Mouse (Mus musculus): ENCODE data around the gene Gm2696. TPM values are rescaled to one million over a fixed set of nuclear protein-coding genes. Genes with fewer than 3 reads are reported as not detected.

Gene Gm2696
- polyA plus RNA-seq, 1 experiment from 2014 or later, result not detected

- no peak within 1 kb of the TSS for H3K27ac ChIP-seq
- 41% methylated on average over 8 of the region's 8 CpGs for WGBS
- no peaks in the 10 kb centered on the region for H3K36me3 ChIP-seq
- ATAC-seq (ENCODE audit: low FRiP score, low read depth), result peak; percentile 54; the same call in 1 of the 2 replicates
- peaks cover 15% of the 10 kb centered on the region for H3K4me1 ChIP-seq
- H3K27me3 ChIP-seq (replicated peaks), result no peaks in the 10 kb centered on the region
- H3K4me3 ChIP-seq, result no peak within 1 kb of the TSS
- no peak within 1 kb of the TSS for H3K9ac ChIP-seq
- no peaks in the 10 kb centered on the region for H3K9me3 ChIP-seq
- H3K4me2 ChIP-seq (replicated peaks), result no peak within 1 kb of the TSS
Observed at GRCm38 (mm10) chr10:77798921-77799508, 15.5 kb upstream of the Gm2696 start, which contains the start of gene Gm19668. Gene Gm19668 (minus strand): TSS chr10:77799133.

DNA sequence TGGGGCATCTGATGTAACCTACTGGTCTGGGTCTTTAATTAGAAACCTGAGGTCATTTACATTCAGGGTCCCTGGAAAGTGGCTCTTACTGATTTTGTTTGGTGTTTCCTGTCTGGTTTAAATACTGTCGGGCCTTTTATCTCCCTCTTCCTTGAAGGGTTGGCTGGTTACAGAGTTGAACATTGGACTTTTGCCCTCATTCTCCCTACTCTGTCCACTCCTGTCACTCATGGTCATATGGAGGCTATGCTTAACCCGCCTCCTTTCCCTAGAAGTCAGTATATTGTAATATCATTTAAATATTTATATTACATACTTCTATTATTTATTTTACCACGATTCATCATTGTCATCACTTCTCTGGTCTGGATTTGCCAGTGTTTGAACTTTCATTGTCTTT, 10.4 kb upstream of the Gm2696 start:
- H3K36me3 ChIP-seq, result no peaks in the 10 kb centered on the region
- 0 out of 2 replicates have a peak, but pooled peaks cover 2% of the 10 kb centered on the region for H3K4me1 ChIP-seq
- no peak overlapping the region for H3K4me3 ChIP-seq
- no peak overlapping the region for H3K9ac ChIP-seq
- no peaks in the 10 kb centered on the region for H3K27me3 ChIP-seq (replicated peaks)
- no peak overlapping the region for H3K4me2 ChIP-seq (replicated peaks)
- no peak for ATAC-seq (ENCODE audit: low FRiP score, low read depth)
- 83% methylated on average over 3 of the region's 3 CpGs for WGBS
- no peak overlapping the region for H3K27ac ChIP-seq
- H3K9me3 ChIP-seq, result no peaks in the 10 kb centered on the region

- ATAC-seq (ENCODE audit: low FRiP score, low read depth), result no peak
- Histone ChIP-seq H3K36me3 (no peaks in the 10 kb centered on the region), H3K9me3 (no peaks in the 10 kb centered on the region), H3K27me3 (replicated peaks) (no peaks in the 10 kb centered on the region), H3K4me3 (no peak within 1 kb of the TSS), H3K4me2 (replicated peaks) (no peak within 1 kb of the TSS), H3K9ac (no peak within 1 kb of the TSS), H3K4me1 (no peaks in the 10 kb centered on the region), H3K27ac (no peak within 1 kb of the TSS)
- 74% methylated on average over 5 of the region's 5 CpGs for WGBS
Observed at GRCm38 (mm10) chr10:77811743-77812142, 2.7 kb upstream of the Gm2696 start, which contains the start of gene Gm9507. Gene Gm9507 (minus strand): TSS chr10:77811843.

- 38% methylated on average over 5 of the region's 5 CpGs for WGBS
- Histone ChIP-seq H3K4me3 (no peak overlapping the region), H3K27ac (no peak overlapping the region), H3K27me3 (replicated peaks) (no peaks in the 10 kb centered on the region), H3K4me1 (no peaks in the 10 kb centered on the region), H3K9ac (no peak overlapping the region), H3K4me2 (replicated peaks) (no peak overlapping the region), H3K36me3 (no peaks in the 10 kb centered on the region), H3K9me3 (no peaks in the 10 kb centered on the region)
- ATAC-seq (ENCODE audit: low FRiP score, low read depth), result no peak
Observed at GRCm38 (mm10) chr10:77815514-77815913, 1.0 kb downstream of the Gm2696 start.

GRCm38 (mm10) chr10:77818523-77818922, 4.0 kb downstream of the Gm2696 start:
- H3K27me3 ChIP-seq (replicated peaks), result no peaks in the 10 kb centered on the region
- H3K9ac ChIP-seq, result no peak overlapping the region
- ATAC-seq (ENCODE audit: low FRiP score, low read depth), result no peak
- no peak overlapping the region for H3K4me2 ChIP-seq (replicated peaks)
- no peaks in the 10 kb centered on the region for H3K9me3 ChIP-seq
- WGBS, result 95% methylated on average over 4 of the region's 4 CpGs
- H3K36me3 ChIP-seq, result no peaks in the 10 kb centered on the region
- H3K4me3 ChIP-seq, result no peak overlapping the region
- H3K27ac ChIP-seq, result no peak overlapping the region
- H3K4me1 ChIP-seq, result no peaks in the 10 kb centered on the region

- no peak overlapping the region for H3K4me3 ChIP-seq
- no peak overlapping the region for H3K27ac ChIP-seq
Observed at GRCm38 (mm10) chr10:77819203-77819602, 4.7 kb downstream of the Gm2696 start.

DNA sequence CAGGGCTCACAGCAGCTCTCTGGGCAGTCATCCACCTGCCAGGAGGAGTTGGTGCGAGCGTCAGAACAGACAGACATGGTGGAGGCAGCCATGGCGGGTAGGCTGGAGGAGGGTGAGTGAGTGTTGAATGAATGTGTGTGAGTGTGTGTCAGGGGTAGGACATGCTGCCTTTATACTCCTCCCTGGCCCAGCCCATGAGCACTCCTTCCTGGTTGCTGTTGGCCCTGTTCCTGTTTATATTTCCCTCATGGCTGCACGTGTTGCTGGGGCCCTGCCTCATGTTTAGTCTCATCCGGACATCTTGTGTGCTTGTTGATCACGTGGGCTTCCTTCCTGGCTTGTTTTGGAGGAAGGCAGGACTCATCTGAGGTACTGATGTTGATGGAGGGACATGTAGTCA, 12.5 kb downstream of the Gm2696 start, which contains the start of gene Krtap10-4:
Gene Krtap10-4, minus strand, starts transcription at position 145 of the 400 bp plus-strand sequence.
- Histone ChIP-seq H3K4me2 (replicated peaks) (no peak within 1 kb of the TSS), H3K9me3 (no peaks in the 10 kb centered on the region; the same call in 1 of the 2 replicates), H3K36me3 (no peaks in the 10 kb centered on the region), H3K4me1 (no peaks in the 10 kb centered on the region), H3K27ac (no peak within 1 kb of the TSS), H3K27me3 (replicated peaks) (no peaks in the 10 kb centered on the region), H3K4me3 (no peak within 1 kb of the TSS), H3K9ac (no peak within 1 kb of the TSS)
- no peak for ATAC-seq (ENCODE audit: low FRiP score, low read depth)
- 81% methylated on average over 6 of the region's 6 CpGs for WGBS

More at GRCm38 (mm10) chr10:77819203-77819602, 4.7 kb downstream of the Gm2696 start:
- H3K4me1 ChIP-seq, result no peaks in the 10 kb centered on the region
- no peak overlapping the region for H3K9ac ChIP-seq
- H3K9me3 ChIP-seq, result no peaks in the 10 kb centered on the region
- H3K4me2 ChIP-seq (replicated peaks), result no peak overlapping the region
- H3K27me3 ChIP-seq (replicated peaks), result no peaks in the 10 kb centered on the region
- no peak for ATAC-seq (ENCODE audit: low FRiP score, low read depth)
- H3K36me3 ChIP-seq, result no peaks in the 10 kb centered on the region
- WGBS, result 43% methylated on average over 4 of the region's 4 CpGs

GRCm38 (mm10) chr10:77835647-77836046, 21.2 kb downstream of the Gm2696 start, which contains the start of gene Krtap10-10:
Gene Krtap10-10 (plus strand): TSS chr10:77835947.
- ATAC-seq (ENCODE audit: low FRiP score, low read depth), result no peak
- Histone ChIP-seq H3K9me3 (no peaks in the 10 kb centered on the region), H3K4me1 (no peaks in the 10 kb centered on the region), H3K36me3 (no peaks in the 10 kb centered on the region), H3K4me2 (replicated peaks) (no peak within 1 kb of the TSS), H3K27me3 (replicated peaks) (no peaks in the 10 kb centered on the region), H3K27ac (no peak within 1 kb of the TSS), H3K4me3 (no peak within 1 kb of the TSS), H3K9ac (no peak within 1 kb of the TSS)
- WGBS, result 73% methylated on average over 9 of the region's 9 CpGs

DNA sequence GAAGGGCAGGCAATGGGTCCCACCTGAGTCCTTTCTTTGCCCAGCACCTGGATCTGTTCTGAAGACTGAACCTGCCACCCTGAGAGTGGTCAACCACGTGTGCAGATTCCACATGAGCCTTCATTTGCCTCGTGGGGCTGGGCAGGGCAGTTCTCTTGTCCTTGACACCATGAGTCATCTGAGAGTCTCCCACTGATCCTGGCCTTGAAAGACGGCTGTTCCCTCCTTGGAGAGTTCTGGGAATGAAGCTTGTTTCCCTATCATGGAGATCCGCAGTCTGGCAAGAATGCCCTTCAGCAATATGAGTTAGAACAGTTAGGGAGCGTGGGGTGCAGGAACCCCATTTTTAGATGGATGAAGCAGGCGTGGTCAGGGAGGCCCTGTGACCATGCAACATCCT, 24.5 kb downstream of the Gm2696 start:
- H3K4me2 ChIP-seq (replicated peaks), result no peak overlapping the region
- H3K9me3 ChIP-seq, result 0 out of 2 replicates have a peak, but pooled peaks cover 2% of the 10 kb centered on the region
- no peak for ATAC-seq (ENCODE audit: low FRiP score, low read depth)
- H3K36me3 ChIP-seq, result no peaks in the 10 kb centered on the region
- no peak overlapping the region for H3K4me3 ChIP-seq
- H3K4me1 ChIP-seq, result no peaks in the 10 kb centered on the region
- WGBS, result 84% methylated on average over 6 of the region's 6 CpGs
- no peak overlapping the region for H3K9ac ChIP-seq
- no peak overlapping the region for H3K27ac ChIP-seq
- no peaks in the 10 kb centered on the region for H3K27me3 ChIP-seq (replicated peaks)

GRCm38 (mm10) chr10:77846503-77846902, 32.0 kb downstream of the Gm2696 start, which contains the start of gene Gm36176:
Gene Gm36176 (plus strand): TSS chr10:77846803.
- Histone ChIP-seq H3K9ac (no peak within 1 kb of the TSS), H3K27ac (no peak within 1 kb of the TSS), H3K4me3 (no peak within 1 kb of the TSS), H3K9me3 (0 out of 2 replicates have a peak, but pooled peaks cover 6% of the 10 kb centered on the region), H3K27me3 (replicated peaks) (no peaks in the 10 kb centered on the region), H3K4me1 (no peaks in the 10 kb centered on the region), H3K36me3 (no peaks in the 10 kb centered on the region), H3K4me2 (replicated peaks) (no peak within 1 kb of the TSS)
- WGBS, result 58% methylated on average over 3 of the region's 3 CpGs
- ATAC-seq (ENCODE audit: low FRiP score, low read depth), result no peak

DNA sequence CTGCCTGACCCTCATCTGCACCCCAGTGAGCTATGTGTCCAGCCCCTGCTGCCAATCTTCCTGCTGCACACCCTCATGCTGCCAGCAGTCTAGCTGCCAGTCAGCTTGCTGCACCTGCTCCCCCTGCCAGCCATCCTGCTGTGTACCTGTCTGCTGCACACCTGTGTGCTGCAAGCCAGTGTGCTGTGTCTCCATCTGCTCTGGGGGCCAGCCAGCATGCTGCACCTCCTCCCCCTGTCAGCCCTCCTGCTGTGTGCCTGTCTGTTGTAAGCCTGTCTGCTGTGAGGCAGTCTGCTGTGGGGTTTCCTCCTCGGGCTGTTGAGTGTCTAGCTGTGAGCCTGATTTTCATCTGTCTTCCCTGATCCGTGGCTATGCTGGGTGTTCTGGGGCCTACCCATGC, 32.5 kb downstream of the Gm2696 start:
- Histone ChIP-seq H3K4me3 (no peak overlapping the region), H3K4me1 (no peaks in the 10 kb centered on the region), H3K27ac (no peak overlapping the region), H3K4me2 (replicated peaks) (no peak overlapping the region), H3K9ac (no peak overlapping the region), H3K36me3 (no peaks in the 10 kb centered on the region), H3K27me3 (replicated peaks) (no peaks in the 10 kb centered on the region), H3K9me3 (0 out of 2 replicates have a peak, but pooled peaks cover 6% of the 10 kb centered on the region)
- WGBS, result 21% methylated on average over 2 of the region's 2 CpGs
- no peak for ATAC-seq (ENCODE audit: low FRiP score, low read depth)

DNA sequence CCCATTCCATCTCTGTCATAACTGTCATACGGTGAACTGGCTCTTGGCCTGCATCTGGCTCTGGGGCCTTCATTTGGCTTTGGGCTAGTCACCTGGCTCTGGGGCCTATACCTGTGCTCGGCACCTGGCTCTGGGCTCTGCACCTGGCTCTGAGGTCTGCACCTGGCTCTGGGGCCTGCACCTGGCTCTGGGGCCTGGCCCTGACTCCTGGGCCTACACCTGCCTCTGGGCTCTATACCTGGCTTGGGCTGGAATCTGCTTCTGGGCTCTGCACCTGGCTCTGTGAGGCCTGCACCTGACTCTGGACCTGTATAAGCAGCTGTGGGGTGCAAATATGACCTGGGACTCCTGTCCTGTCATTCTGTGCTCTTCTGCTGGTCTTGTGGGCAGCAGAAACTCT, 33.1 kb downstream of the Gm2696 start:
- 91% methylated on average over 2 of the region's 2 CpGs for WGBS
- Histone ChIP-seq H3K27me3 (replicated peaks) (no peaks in the 10 kb centered on the region), H3K36me3 (no peaks in the 10 kb centered on the region), H3K4me2 (replicated peaks) (no peak overlapping the region), H3K9me3 (0 out of 2 replicates have a peak, but pooled peaks cover 6% of the 10 kb centered on the region), H3K4me1 (no peaks in the 10 kb centered on the region), H3K27ac (no peak overlapping the region), H3K4me3 (no peak overlapping the region), H3K9ac (no peak overlapping the region)
- ATAC-seq (ENCODE audit: low FRiP score, low read depth), result no peak

DNA sequence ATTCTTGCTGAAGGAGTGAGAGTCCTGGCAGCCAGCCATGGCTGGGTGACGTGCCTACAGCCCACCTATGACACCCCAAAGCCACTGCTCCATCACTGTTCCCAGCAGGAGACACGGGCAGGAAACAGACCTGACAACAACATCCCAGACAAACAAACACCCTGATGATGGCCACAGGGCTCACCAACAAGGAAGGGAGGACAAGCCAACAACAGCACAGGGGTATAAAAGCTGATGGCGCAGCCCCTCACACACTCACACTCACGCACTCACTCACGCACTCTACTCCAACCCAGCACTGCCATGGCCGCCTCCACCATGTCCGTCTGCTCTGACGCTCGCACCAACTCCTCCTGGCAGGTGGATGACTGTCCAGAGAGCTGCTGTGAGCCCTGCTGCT, 38.1 kb downstream of the Gm2696 start, which contains the start of gene Gm10318:
Gene Gm10318, plus strand, starts transcription at position 301 of the 400 bp plus-strand sequence.
- Histone ChIP-seq H3K4me3 (no peak within 1 kb of the TSS), H3K36me3 (no peaks in the 10 kb centered on the region), H3K4me1 (no peaks in the 10 kb centered on the region), H3K9ac (no peak within 1 kb of the TSS), H3K4me2 (replicated peaks) (no peak within 1 kb of the TSS), H3K27ac (no peak within 1 kb of the TSS), H3K9me3 (no peaks in the 10 kb centered on the region), H3K27me3 (replicated peaks) (no peaks in the 10 kb centered on the region)
- no peak for ATAC-seq (ENCODE audit: low FRiP score, low read depth)
- WGBS, result 68% methylated on average over 9 of the region's 9 CpGs
